Mouse (Mus musculus): Measurements from ENCODE around the gene Sprr3. TPM values are rescaled to one million over a fixed set of nuclear protein-coding genes. Genes with fewer than 3 reads are reported as not detected.
A peak's percentile ranks its signal among the peaks of the same experiment; 100 is the strongest.
"Not testable (repeated sequence)": the region's sequence is repeated elsewhere in the genome, so short reads cannot be mapped to it uniquely, and the experiment has no call there.

The Sprr3 gene
- polyA plus RNA-seq (2015; fragmentation: Nextera tagmentation; extraction: Ambion mirVana), result not detected in 2 replicates

GRCm38 (mm10) chr3:92458620-92459019, at the start of gene Sprr3:
TSS of gene Sprr3 (minus strand) at chr3:92458720.
- no peak within 1 kb of the TSS for H3K9ac ChIP-seq (replicated peaks; ENCODE audit: low read length)
- H3K9me3 ChIP-seq (ENCODE audit: low read length), result no peaks in the 10 kb centered on the region
- H3K4me3 ChIP-seq (ENCODE audit: low read length), result no peak within 1 kb of the TSS
- H3K36me3 ChIP-seq (ENCODE audit: insufficient read depth, low read length), result no peaks in the 10 kb centered on the region
- no peak for ATAC-seq (ENCODE audit: low FRiP score, low TSS enrichment)
- no peak within 1 kb of the TSS for H3K4me2 ChIP-seq (replicated peaks; ENCODE audit: low read depth, low read length)
- no peak within 1 kb of the TSS for H3K27ac ChIP-seq (ENCODE audit: low read length)
- WGBS, result 59% methylated on average over 2 of the region's 2 CpGs
- H3K4me1 ChIP-seq (ENCODE audit: insufficient read depth, low read length), result no peaks in the 10 kb centered on the region
- H3K27me3 ChIP-seq (ENCODE audit: insufficient read depth, low read length), result no peaks in the 10 kb centered on the region

GRCm38 (mm10) chr3:92508185-92508584, 49.7 kb upstream of the Sprr3 start:
- Histone ChIP-seq H3K36me3 (ENCODE audit: insufficient read depth, low read length) (no peaks in the 10 kb centered on the region), H3K9me3 (ENCODE audit: low read length) (no peaks in the 10 kb centered on the region), H3K4me1 (ENCODE audit: insufficient read depth, low read length) (no peaks in the 10 kb centered on the region), H3K9ac (replicated peaks; ENCODE audit: low read length) (no peak overlapping the region), H3K27me3 (ENCODE audit: insufficient read depth, low read length) (no peaks in the 10 kb centered on the region), H3K27ac (ENCODE audit: low read length) (no peak overlapping the region), H3K4me2 (replicated peaks; ENCODE audit: low read depth, low read length) (no peak overlapping the region), H3K4me3 (ENCODE audit: low read length) (no peak overlapping the region)
- no peak for ATAC-seq (ENCODE audit: low FRiP score, low TSS enrichment)
- WGBS, result 73% methylated on average over 1 of the region's 1 CpGs

- Histone ChIP-seq H3K4me1 (ENCODE audit: insufficient read depth, low read length) (no peaks in the 10 kb centered on the region), H3K4me2 (replicated peaks; ENCODE audit: low read depth, low read length) (no peak overlapping the region), H3K36me3 (ENCODE audit: insufficient read depth, low read length) (no peaks in the 10 kb centered on the region), H3K9ac (replicated peaks; ENCODE audit: low read length) (no peak overlapping the region), H3K9me3 (ENCODE audit: low read length) (no peaks in the 10 kb centered on the region), H3K27ac (ENCODE audit: low read length) (no peak overlapping the region), H3K27me3 (ENCODE audit: insufficient read depth, low read length) (no peaks in the 10 kb centered on the region), H3K4me3 (ENCODE audit: low read length) (no peak overlapping the region)
- ATAC-seq (ENCODE audit: low FRiP score, low TSS enrichment), result no peak
These were observed 45.0 kb upstream of the Sprr3 start for GRCm38 (mm10) chr3:92503528-92503927.

- Histone ChIP-seq H3K27ac (ENCODE audit: low read length) (no peak within 1 kb of the TSS), H3K4me3 (ENCODE audit: low read length) (no peak within 1 kb of the TSS), H3K4me1 (ENCODE audit: insufficient read depth, low read length) (no peaks in the 10 kb centered on the region), H3K27me3 (ENCODE audit: insufficient read depth, low read length) (no peaks in the 10 kb centered on the region), H3K9ac (replicated peaks; ENCODE audit: low read length) (no peak within 1 kb of the TSS), H3K9me3 (ENCODE audit: low read length) (no peaks in the 10 kb centered on the region), H3K4me2 (replicated peaks; ENCODE audit: low read depth, low read length) (no peak within 1 kb of the TSS), H3K36me3 (ENCODE audit: insufficient read depth, low read length) (no peaks in the 10 kb centered on the region)
- no peak for ATAC-seq (ENCODE audit: low FRiP score, low TSS enrichment)
- WGBS, result 66% methylated on average over 1 of the region's 1 CpGs
These were observed 41.9 kb upstream of the Sprr3 start, which contains the start of gene Sprr4 for GRCm38 (mm10) chr3:92500393-92500792. TSS of gene Sprr4 (minus strand) at chr3:92500493.

GRCm38 (mm10) chr3:92490262-92490661, 31.7 kb upstream of the Sprr3 start:
- not testable (repeated sequence) for H3K4me1 ChIP-seq (ENCODE audit: insufficient read depth, low read length); H3K9ac ChIP-seq (replicated peaks; ENCODE audit: low read length); H3K27me3 ChIP-seq (ENCODE audit: insufficient read depth, low read length); H3K4me3 ChIP-seq (ENCODE audit: low read length); H3K36me3 ChIP-seq (ENCODE audit: insufficient read depth, low read length); H3K4me2 ChIP-seq (replicated peaks; ENCODE audit: low read depth, low read length); H3K9me3 ChIP-seq (ENCODE audit: low read length); H3K27ac ChIP-seq (ENCODE audit: low read length); ATAC-seq (ENCODE audit: low FRiP score, low TSS enrichment)

GRCm38 (mm10) chr3:92486307-92486706, 27.8 kb upstream of the Sprr3 start:
- Histone ChIP-seq H3K36me3 (ENCODE audit: insufficient read depth, low read length) (no peaks in the 10 kb centered on the region), H3K9ac (replicated peaks; ENCODE audit: low read length) (no peak overlapping the region), H3K27me3 (ENCODE audit: insufficient read depth, low read length) (no peaks in the 10 kb centered on the region), H3K27ac (ENCODE audit: low read length) (peak overlapping the region; percentile 44; the same call in 1 of the 2 replicates), H3K9me3 (ENCODE audit: low read length) (no peaks in the 10 kb centered on the region), H3K4me1 (ENCODE audit: insufficient read depth, low read length) (no peaks in the 10 kb centered on the region), H3K4me3 (ENCODE audit: low read length) (no peak overlapping the region), H3K4me2 (replicated peaks; ENCODE audit: low read depth, low read length) (no peak overlapping the region)
- 16% methylated on average over 1 of the region's 1 CpGs for WGBS
- ATAC-seq (ENCODE audit: low FRiP score, low TSS enrichment), result no peak

- ATAC-seq (ENCODE audit: low FRiP score, low TSS enrichment), result no peak
- peak within 1 kb of the TSS; percentile 44; the same call in 1 of the 2 replicates for H3K27ac ChIP-seq (ENCODE audit: low read length)
- no peaks in the 10 kb centered on the region for H3K9me3 ChIP-seq (ENCODE audit: low read length)
- H3K4me1 ChIP-seq (ENCODE audit: insufficient read depth, low read length), result no peaks in the 10 kb centered on the region
- no peaks in the 10 kb centered on the region for H3K36me3 ChIP-seq (ENCODE audit: insufficient read depth, low read length)
- no peaks in the 10 kb centered on the region for H3K27me3 ChIP-seq (ENCODE audit: insufficient read depth, low read length)
- no peak within 1 kb of the TSS for H3K4me3 ChIP-seq (ENCODE audit: low read length)
- no peak within 1 kb of the TSS for H3K4me2 ChIP-seq (replicated peaks; ENCODE audit: low read depth, low read length)
- H3K9ac ChIP-seq (replicated peaks; ENCODE audit: low read length), result no peak within 1 kb of the TSS
These were observed 27.3 kb upstream of the Sprr3 start, which contains the start of gene Sprr1a for GRCm38 (mm10) chr3:92485863-92486262. TSS of gene Sprr1a (minus strand) at chr3:92485895.

- H3K27ac ChIP-seq (ENCODE audit: low read length); H3K4me2 ChIP-seq (replicated peaks; ENCODE audit: low read depth, low read length); H3K27me3 ChIP-seq (ENCODE audit: insufficient read depth, low read length); H3K4me3 ChIP-seq (ENCODE audit: low read length); H3K4me1 ChIP-seq (ENCODE audit: insufficient read depth, low read length); H3K36me3 ChIP-seq (ENCODE audit: insufficient read depth, low read length); H3K9me3 ChIP-seq (ENCODE audit: low read length); H3K9ac ChIP-seq (replicated peaks; ENCODE audit: low read length); ATAC-seq (ENCODE audit: low FRiP score, low TSS enrichment): not testable (repeated sequence)
These were observed 22.7 kb upstream of the Sprr3 start for GRCm38 (mm10) chr3:92481249-92481648.

GRCm38 (mm10) chr3:92470111-92470510, 11.6 kb upstream of the Sprr3 start:
- no peak overlapping the region for H3K4me3 ChIP-seq (ENCODE audit: low read length)
- no peaks in the 10 kb centered on the region for H3K4me1 ChIP-seq (ENCODE audit: insufficient read depth, low read length)
- no peak overlapping the region for H3K4me2 ChIP-seq (replicated peaks; ENCODE audit: low read depth, low read length)
- H3K27me3 ChIP-seq (ENCODE audit: insufficient read depth, low read length), result no peaks in the 10 kb centered on the region
- no peak overlapping the region for H3K27ac ChIP-seq (ENCODE audit: low read length)
- 84% methylated on average over 2 of the region's 2 CpGs for WGBS
- ATAC-seq (ENCODE audit: low FRiP score, low TSS enrichment), result no peak
- no peaks in the 10 kb centered on the region for H3K9me3 ChIP-seq (ENCODE audit: low read length)
- H3K36me3 ChIP-seq (ENCODE audit: insufficient read depth, low read length), result no peaks in the 10 kb centered on the region
- no peak overlapping the region for H3K9ac ChIP-seq (replicated peaks; ENCODE audit: low read length)

- no peaks in the 10 kb centered on the region for H3K27me3 ChIP-seq (ENCODE audit: insufficient read depth, low read length)
- H3K9ac ChIP-seq (replicated peaks; ENCODE audit: low read length), result no peak overlapping the region
- H3K4me3 ChIP-seq (ENCODE audit: low read length), result no peak overlapping the region
- no peaks in the 10 kb centered on the region for H3K4me1 ChIP-seq (ENCODE audit: insufficient read depth, low read length)
- H3K36me3 ChIP-seq (ENCODE audit: insufficient read depth, low read length), result no peaks in the 10 kb centered on the region
- H3K4me2 ChIP-seq (replicated peaks; ENCODE audit: low read depth, low read length), result no peak overlapping the region
- ATAC-seq (ENCODE audit: low FRiP score, low TSS enrichment), result no peak
- H3K9me3 ChIP-seq (ENCODE audit: low read length), result no peaks in the 10 kb centered on the region
- no peak overlapping the region for H3K27ac ChIP-seq (ENCODE audit: low read length)
These were observed 8.9 kb upstream of the Sprr3 start for GRCm38 (mm10) chr3:92467424-92467823.

GRCm38 (mm10) chr3:92466576-92466975, 8.1 kb upstream of the Sprr3 start:
- H3K27ac ChIP-seq (ENCODE audit: low read length), result no peak overlapping the region
- WGBS, result 82% methylated on average over 1 of the region's 1 CpGs
- no peaks in the 10 kb centered on the region for H3K36me3 ChIP-seq (ENCODE audit: insufficient read depth, low read length)
- H3K4me3 ChIP-seq (ENCODE audit: low read length), result no peak overlapping the region
- no peak overlapping the region for H3K4me2 ChIP-seq (replicated peaks; ENCODE audit: low read depth, low read length)
- H3K9ac ChIP-seq (replicated peaks; ENCODE audit: low read length), result no peak overlapping the region
- H3K27me3 ChIP-seq (ENCODE audit: insufficient read depth, low read length), result no peaks in the 10 kb centered on the region
- no peaks in the 10 kb centered on the region for H3K4me1 ChIP-seq (ENCODE audit: insufficient read depth, low read length)
- no peak for ATAC-seq (ENCODE audit: low FRiP score, low TSS enrichment)
- H3K9me3 ChIP-seq (ENCODE audit: low read length), result no peaks in the 10 kb centered on the region

All from kidney, embryonic 16.5 days (tissue).